Mouse (Mus musculus): Measurements from ENCODE around the gene Trip11.

- TF ChIP-seq GATA1 (IDR thresholded peaks at IDR 0.05; ENCODE audit: borderline replicate concordance, low read length): no peak
- TF ChIP-seq FLI1 (IDR thresholded peaks at IDR 0.05; ENCODE audit: low read length): no peak
Measured at GRCm38 (mm10) chr12:101904906-101905305, 8.2 kb downstream of the Trip11 start.

All from megakaryocyte, embryonic 14.5 days (primary cell).